Mouse (Mus musculus): ENCODE data around the gene Ank3. TPM values are rescaled to one million over a fixed set of nuclear protein-coding genes. Genes with fewer than 3 reads are reported as not detected.

Ank3 gene
- total RNA-seq, 2 experiments from 2014 or later, result 0.05 TPM; not detected in 1

- no peak for ATAC-seq (replicated peaks; ENCODE audit: poor library complexity, severe bottlenecking)
Observed at GRCm38 (mm10) chr10:69790606-69791005, 392.0 kb downstream of the Ank3 start.

GRCm38 (mm10) chr10:69791951-69792350, 393.4 kb downstream of the Ank3 start:
- no peak for ATAC-seq (replicated peaks; ENCODE audit: poor library complexity, severe bottlenecking)

GRCm38 (mm10) chr10:69792400-69792799, 393.8 kb downstream of the Ank3 start:
- ATAC-seq (replicated peaks; ENCODE audit: poor library complexity, severe bottlenecking), result no peak

GRCm38 (mm10) chr10:69793079-69793478, 394.5 kb downstream of the Ank3 start:
- peak; percentile 73 for ATAC-seq (replicated peaks; ENCODE audit: poor library complexity, severe bottlenecking)

GRCm38 (mm10) chr10:69795656-69796055, 397.1 kb downstream of the Ank3 start:
- no peak for ATAC-seq (replicated peaks; ENCODE audit: poor library complexity, severe bottlenecking)

GRCm38 (mm10) chr10:69796421-69796886, 397.9 kb downstream of the Ank3 start:
- ATAC-seq (replicated peaks; ENCODE audit: poor library complexity, severe bottlenecking), result peak; percentile 98

- no peak for ATAC-seq (replicated peaks; ENCODE audit: poor library complexity, severe bottlenecking)
Observed at GRCm38 (mm10) chr10:69803135-69803756, 404.7 kb downstream of the Ank3 start.

- no peak for ATAC-seq (replicated peaks; ENCODE audit: poor library complexity, severe bottlenecking)
Observed at GRCm38 (mm10) chr10:69804613-69805012, 406.0 kb downstream of the Ank3 start.

- ATAC-seq (replicated peaks; ENCODE audit: poor library complexity, severe bottlenecking), result no peak
Observed at GRCm38 (mm10) chr10:69810785-69811184, 412.2 kb downstream of the Ank3 start.

- no peak for ATAC-seq (replicated peaks; ENCODE audit: poor library complexity, severe bottlenecking)
Observed at GRCm38 (mm10) chr10:69813823-69814522, 415.4 kb downstream of the Ank3 start.

GRCm38 (mm10) chr10:69821245-69821644, 422.7 kb downstream of the Ank3 start:
- no peak for ATAC-seq (replicated peaks; ENCODE audit: poor library complexity, severe bottlenecking)

- no peak for ATAC-seq (replicated peaks; ENCODE audit: poor library complexity, severe bottlenecking)
Observed at GRCm38 (mm10) chr10:69828770-69829169, 430.2 kb downstream of the Ank3 start.

GRCm38 (mm10) chr10:69829236-69829635, 430.7 kb downstream of the Ank3 start:
- no peak for ATAC-seq (replicated peaks; ENCODE audit: poor library complexity, severe bottlenecking)

GRCm38 (mm10) chr10:69831568-69831967, 433.0 kb downstream of the Ank3 start:
- ATAC-seq (replicated peaks; ENCODE audit: poor library complexity, severe bottlenecking), result no peak

- no peak for ATAC-seq (replicated peaks; ENCODE audit: poor library complexity, severe bottlenecking)
Observed at GRCm38 (mm10) chr10:69832241-69832640, 433.7 kb downstream of the Ank3 start.

- ATAC-seq (replicated peaks; ENCODE audit: poor library complexity, severe bottlenecking), result no peak
Observed at GRCm38 (mm10) chr10:69832822-69833221, 434.2 kb downstream of the Ank3 start.

GRCm38 (mm10) chr10:69834700-69835099, 436.1 kb downstream of the Ank3 start:
- no peak for ATAC-seq (replicated peaks; ENCODE audit: poor library complexity, severe bottlenecking)

GRCm38 (mm10) chr10:69845749-69846148, 447.2 kb downstream of the Ank3 start:
- peak; percentile 94 for ATAC-seq (replicated peaks; ENCODE audit: poor library complexity, severe bottlenecking)

- peak; percentile 58 for ATAC-seq (replicated peaks; ENCODE audit: poor library complexity, severe bottlenecking)
Observed at GRCm38 (mm10) chr10:69852366-69853091, 454.0 kb downstream of the Ank3 start.

GRCm38 (mm10) chr10:69854587-69855185, 456.1 kb downstream of the Ank3 start:
- ATAC-seq (replicated peaks; ENCODE audit: poor library complexity, severe bottlenecking), result no peak

GRCm38 (mm10) chr10:69858011-69858410, 459.4 kb downstream of the Ank3 start:
- peak; percentile 55; the same call in 1 of the 2 replicates for ATAC-seq (replicated peaks; ENCODE audit: poor library complexity, severe bottlenecking)
